Mouse (Mus musculus) hindbrain, embryonic 13.5 days (tissue): ENCODE measurements around the gene Olfr484. TPM values are rescaled to one million over a fixed set of nuclear protein-coding genes. Genes with fewer than 3 reads are reported as not detected.
"Not testable (repeated sequence)": the region's sequence is repeated elsewhere in the genome, so short reads cannot be mapped to it uniquely, and the experiment has no call there.

Source experiments
- ATAC-seq: fragments of 200-750 bp; cut with Nextera tagmentation; 2 replicates; pipeline ENCODE4 v1.8.0; 2017; ENCODE audit warnings: moderate TSS enrichment; ENCODE audit not compliant: low FRiP score
- H3K27ac ChIP-seq: fragments of 300-500 bp; sonication (generic); 2 replicates; pipeline ENCODE4 v1.5.1; 2015; ENCODE audit warnings: inconsistent platforms, mild to moderate bottlenecking, moderate library complexity
- H3K27me3 ChIP-seq: fragments of 300-500 bp; sonication (generic); 2 replicates; pipeline ENCODE4 v1.6.1; 2015; ENCODE audit warnings: mild to moderate bottlenecking, inconsistent platforms
- H3K36me3 ChIP-seq: fragments of 300-500 bp; sonication (generic); 2 replicates; pipeline ENCODE4 v1.6.1; 2015; ENCODE audit warnings: mild to moderate bottlenecking, inconsistent platforms
- H3K4me1 ChIP-seq: fragments of 300-500 bp; sonication (generic); replicated peaks from 2 replicates; pipeline ENCODE4 v1.6.1; 2015; ENCODE audit warnings: inconsistent platforms
- H3K4me2 ChIP-seq: fragments of 300-500 bp; sonication (generic); 2 replicates; pipeline ENCODE4 v1.6.1; 2015; ENCODE audit warnings: inconsistent platforms, mild to moderate bottlenecking, moderate library complexity
- H3K4me3 ChIP-seq: fragments of 300-500 bp; sonication (generic); 2 replicates; pipeline ENCODE4 v1.5.1; 2015; ENCODE audit warnings: mild to moderate bottlenecking, inconsistent platforms
- H3K9ac ChIP-seq: fragments of 300-500 bp; sonication (generic); 2 replicates; pipeline ENCODE4 v1.6.1; 2015; ENCODE audit warnings: mild to moderate bottlenecking, inconsistent platforms
- H3K9me3 ChIP-seq: fragments of 300-500 bp; sonication (generic); 2 replicates; pipeline ENCODE4 v1.6.1; 2016; ENCODE audit warnings: inconsistent platforms
- WGBS: fragments of 180-500 bp; shearing (Covaris S2); methylation state at CpG from one replicate; pipeline ENCODE4 v1.1.7; 2015; 5-methylcytosine and 5-hydroxymethylcytosine counted together
- polyA plus RNA-seq: library from polyadenylated mRNA; unstranded; fragments of >200 nt; fragmentation: Nextera tagmentation; extraction: Ambion mirVana; gene quantifications from 2 replicates; pipeline ENCODE4 v1.2.1, GENCODE M21; 2015

Gene Olfr484
- polyA plus RNA-seq: not detected in 2 replicates

DNA sequence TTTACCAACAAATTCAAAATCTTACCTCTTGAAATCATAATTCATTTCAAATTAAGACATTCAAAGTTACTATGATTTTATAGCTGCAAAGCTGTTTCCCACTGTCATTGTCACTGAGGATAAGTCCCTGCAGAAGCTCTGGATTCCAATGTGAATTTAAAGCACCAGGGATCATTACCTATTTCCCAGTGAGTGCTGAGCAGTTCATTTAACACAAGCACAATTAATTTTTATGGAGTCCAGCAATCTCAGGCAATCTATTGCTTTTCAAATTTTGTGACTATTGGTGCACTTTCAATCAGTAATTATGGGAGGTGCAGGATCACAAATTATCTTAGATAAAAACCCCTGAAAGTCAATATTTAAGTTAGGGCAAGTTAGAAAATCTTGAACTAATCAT lies at the start of gene Olfr484:
Gene Olfr484, minus strand, starts transcription at position 101 of the 400 bp plus-strand sequence.
- no peaks in the 10 kb centered on the region for H3K4me1 ChIP-seq
- no peaks in the 10 kb centered on the region for H3K9me3 ChIP-seq
- no peaks in the 10 kb centered on the region for H3K27me3 ChIP-seq
- H3K27ac ChIP-seq: no peak within 1 kb of the TSS
- no peak for ATAC-seq
- no peak within 1 kb of the TSS for H3K4me3 ChIP-seq
- no peak within 1 kb of the TSS for H3K9ac ChIP-seq
- H3K4me2 ChIP-seq: no peak within 1 kb of the TSS
- no peaks in the 10 kb centered on the region for H3K36me3 ChIP-seq

DNA sequence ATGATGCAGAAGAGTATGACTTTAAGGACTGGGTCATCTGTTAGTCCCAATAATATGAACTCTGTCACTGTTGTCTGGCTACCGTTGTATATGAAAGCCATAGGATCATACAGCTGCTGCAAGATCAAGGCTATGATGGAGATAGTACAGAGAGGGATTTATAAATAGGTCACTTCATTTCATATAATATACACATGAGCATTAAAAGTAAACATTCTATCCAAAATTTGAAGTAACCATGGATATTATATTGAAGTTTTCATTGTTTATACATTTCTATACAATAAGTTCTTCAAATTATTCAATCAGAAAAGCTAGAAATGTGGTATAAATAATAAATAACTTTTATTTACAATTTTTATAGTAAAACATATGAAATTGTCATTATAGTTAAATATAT lies 45.4 kb upstream of the Olfr484 start, which contains the start of gene Olfr486:
Gene Olfr486, minus strand, starts transcription at position 101 of the 400 bp plus-strand sequence.
- H3K36me3 ChIP-seq, H3K27ac ChIP-seq, ATAC-seq, H3K9ac ChIP-seq, H3K4me2 ChIP-seq, H3K27me3 ChIP-seq, H3K4me1 ChIP-seq, H3K9me3 ChIP-seq, H3K4me3 ChIP-seq: not testable (repeated sequence)
- WGBS: 97% methylated on average over 1 of the region's 1 CpGs

DNA sequence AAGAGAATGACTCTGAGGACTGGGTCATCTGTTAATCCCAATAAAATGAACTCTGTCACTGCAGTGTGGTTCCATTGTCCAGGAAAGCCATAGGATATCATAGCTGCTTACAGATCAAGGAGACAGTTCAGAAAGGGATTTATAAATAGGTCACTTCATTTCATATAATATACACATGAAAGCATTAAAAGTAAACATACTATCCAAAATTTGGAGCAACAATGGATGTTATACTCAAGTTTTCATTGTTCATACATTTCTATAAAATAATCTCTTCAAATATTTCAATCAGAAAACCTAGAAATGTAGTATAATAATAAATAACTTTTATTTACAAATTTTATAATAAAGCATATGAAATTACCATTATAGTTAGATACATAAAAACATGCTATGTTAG lies 32.5 kb upstream of the Olfr484 start, which contains the start of gene Olfr485:
Gene Olfr485, minus strand, starts transcription at position 101 of the 400 bp plus-strand sequence.
- H3K4me1 ChIP-seq: no peaks in the 10 kb centered on the region
- H3K36me3 ChIP-seq: no peaks in the 10 kb centered on the region
- no peak within 1 kb of the TSS for H3K4me3 ChIP-seq
- no peak for ATAC-seq
- no peaks in the 10 kb centered on the region for H3K9me3 ChIP-seq
- no peak within 1 kb of the TSS for H3K9ac ChIP-seq
- no peaks in the 10 kb centered on the region for H3K27me3 ChIP-seq
- no peak within 1 kb of the TSS for H3K27ac ChIP-seq
- H3K4me2 ChIP-seq: no peak within 1 kb of the TSS

DNA sequence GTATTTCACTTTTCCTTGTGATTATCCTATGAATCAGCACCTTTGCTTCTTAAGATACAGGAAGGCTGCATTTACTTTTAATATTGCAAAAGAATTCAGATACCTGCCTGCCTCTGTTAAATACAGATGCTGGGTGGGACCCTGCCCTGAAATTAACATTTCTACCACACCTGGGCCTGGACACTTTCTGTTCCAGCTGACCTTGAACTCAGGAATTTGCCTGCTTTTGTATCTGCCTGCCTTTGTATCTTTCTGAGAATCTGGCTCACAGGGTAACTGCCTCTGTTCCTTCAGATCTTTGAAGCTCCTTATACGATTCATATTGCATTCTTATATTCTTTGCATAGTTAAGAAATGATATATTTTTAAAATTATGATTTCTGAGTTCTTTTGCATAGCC lies 5.8 kb downstream of the Olfr484 start:
- no peak for ATAC-seq
- H3K4me2 ChIP-seq: no peak overlapping the region
- 79% methylated on average over 1 of the region's 1 CpGs for WGBS

DNA sequence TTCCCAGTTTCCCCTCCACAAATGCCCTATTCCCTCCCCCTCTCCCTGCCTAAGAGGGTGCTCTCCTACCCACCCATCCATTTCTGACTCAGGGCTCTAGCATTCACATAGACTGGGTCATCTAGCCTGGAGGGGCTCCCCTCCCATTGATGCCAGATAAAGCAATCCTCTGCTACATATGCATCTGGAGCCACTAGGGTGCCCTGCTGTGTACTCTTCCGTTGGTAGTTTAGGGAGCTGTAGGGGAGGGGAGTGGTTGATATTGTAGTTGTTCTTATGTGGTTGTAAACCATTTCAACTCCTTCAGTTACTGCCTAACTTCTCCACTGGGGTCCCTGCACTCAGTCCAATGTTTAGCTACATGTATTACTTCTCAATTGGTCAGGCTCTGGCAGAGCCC lies 6.6 kb downstream of the Olfr484 start:
- no peak overlapping the region for H3K4me2 ChIP-seq
- H3K27me3 ChIP-seq: no peaks in the 10 kb centered on the region

More for the DNA sequence above, 5.8 kb downstream of the Olfr484 start:
- no peak overlapping the region for H3K4me3 ChIP-seq
- no peaks in the 10 kb centered on the region for H3K27me3 ChIP-seq
- H3K36me3 ChIP-seq: no peaks in the 10 kb centered on the region
- H3K9me3 ChIP-seq: no peaks in the 10 kb centered on the region
- H3K27ac ChIP-seq: no peak overlapping the region
- no peaks in the 10 kb centered on the region for H3K4me1 ChIP-seq
- H3K9ac ChIP-seq: no peak overlapping the region

DNA sequence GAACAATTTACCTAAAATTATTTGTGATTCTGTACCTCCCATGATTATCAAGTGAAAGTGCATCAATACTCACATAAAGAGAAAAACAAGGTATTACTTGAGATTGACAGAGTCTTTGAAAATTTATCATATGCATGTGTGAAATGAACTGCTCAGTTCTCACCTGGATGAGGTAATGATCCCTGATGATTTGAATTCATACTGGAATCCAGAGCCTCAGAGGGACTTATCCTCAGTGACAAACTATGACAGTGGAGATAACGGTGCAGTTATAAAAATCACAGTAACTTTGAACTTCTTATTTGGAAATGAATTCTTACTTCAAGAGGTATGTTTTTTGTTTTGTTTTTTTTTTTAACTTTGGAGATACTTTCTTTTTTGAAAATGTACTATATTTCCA lies 26.7 kb downstream of the Olfr484 start, which contains the start of gene Olfr483:
Gene Olfr483, plus strand, starts transcription at position 301 of the 400 bp plus-strand sequence.
- no peaks in the 10 kb centered on the region for H3K36me3 ChIP-seq
- H3K27ac ChIP-seq: no peak within 1 kb of the TSS
- no peak within 1 kb of the TSS for H3K4me2 ChIP-seq
- no peak for ATAC-seq
- H3K4me1 ChIP-seq: no peaks in the 10 kb centered on the region
- 87% methylated on average over 1 of the region's 1 CpGs for WGBS
- no peak within 1 kb of the TSS for H3K4me3 ChIP-seq
- H3K9me3 ChIP-seq: no peaks in the 10 kb centered on the region
- H3K27me3 ChIP-seq: no peaks in the 10 kb centered on the region
- H3K9ac ChIP-seq: no peak within 1 kb of the TSS

More for the DNA sequence above, 6.6 kb downstream of the Olfr484 start:
- Histone ChIP-seq H3K27ac (no peak overlapping the region), H3K36me3 (no peaks in the 10 kb centered on the region), H3K4me3 (no peak overlapping the region), H3K9me3 (no peaks in the 10 kb centered on the region), H3K4me1 (no peaks in the 10 kb centered on the region), H3K9ac (no peak overlapping the region)
- WGBS: 10% methylated on average over 1 of the region's 1 CpGs
- ATAC-seq: no peak

DNA sequence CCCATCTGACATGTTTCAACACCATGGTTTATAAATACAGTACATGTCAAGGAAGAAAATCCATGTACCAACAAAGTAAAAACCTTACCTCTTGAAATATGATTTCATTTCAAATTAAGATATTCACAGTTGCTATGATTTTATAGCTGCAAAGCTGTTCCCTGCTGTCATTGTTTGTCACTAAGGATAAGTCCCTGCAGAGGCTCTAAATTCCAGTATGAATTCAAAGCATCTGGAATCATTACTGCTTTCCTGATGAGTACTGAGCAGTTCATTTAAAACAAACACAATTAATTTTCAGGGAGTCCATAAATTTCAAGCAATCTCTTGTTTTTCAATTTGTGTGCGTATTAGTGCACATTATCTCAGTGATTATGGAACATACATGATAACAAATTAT lies 29.8 kb downstream of the Olfr484 start, which contains the start of gene Olfr482:
Gene Olfr482, minus strand, starts transcription at position 101 of the 400 bp plus-strand sequence.
- ATAC-seq: no peak
- H3K4me3 ChIP-seq: no peak within 1 kb of the TSS
- H3K27ac ChIP-seq: no peak within 1 kb of the TSS
- H3K4me1 ChIP-seq: no peaks in the 10 kb centered on the region
- 84% methylated on average over 1 of the region's 1 CpGs for WGBS
- H3K27me3 ChIP-seq: no peaks in the 10 kb centered on the region
- no peak within 1 kb of the TSS for H3K9ac ChIP-seq
- no peaks in the 10 kb centered on the region for H3K36me3 ChIP-seq
- H3K4me2 ChIP-seq: no peak within 1 kb of the TSS
- H3K9me3 ChIP-seq: no peaks in the 10 kb centered on the region

DNA sequence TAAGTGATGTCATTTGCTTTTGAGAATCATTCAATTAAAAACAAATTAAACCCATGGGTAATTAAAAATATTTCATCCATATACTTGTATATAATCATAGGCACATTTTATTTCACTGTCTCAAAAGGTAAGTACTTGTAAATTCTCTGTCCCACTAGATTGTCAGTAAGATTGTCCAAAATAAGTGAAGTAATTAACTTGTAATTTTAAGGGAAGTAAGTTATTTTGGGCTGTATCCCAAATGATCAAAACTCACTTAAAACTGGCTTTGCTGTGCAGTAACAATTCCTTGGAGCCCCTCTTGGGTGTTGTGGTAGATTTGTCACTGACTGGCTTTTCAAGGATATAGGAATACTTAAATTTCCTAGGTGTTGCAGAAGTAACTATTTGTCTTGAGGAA lies 47.7 kb downstream of the Olfr484 start, which contains the start of gene Olfr481:
Gene Olfr481, plus strand, starts transcription at position 301 of the 400 bp plus-strand sequence.
- Histone ChIP-seq H3K4me1 (no peaks in the 10 kb centered on the region), H3K9me3 (no peaks in the 10 kb centered on the region), H3K27me3 (no peaks in the 10 kb centered on the region), H3K4me2 (no peak within 1 kb of the TSS), H3K36me3 (no peaks in the 10 kb centered on the region), H3K27ac (no peak within 1 kb of the TSS), H3K9ac (no peak within 1 kb of the TSS), H3K4me3 (no peak within 1 kb of the TSS)
- ATAC-seq: no peak

Other genes starting within 250 kb of the Olfr484 start
- not detected in 2 replicates for gene Olfr472, start 229.5 kb downstream of the Olfr484 start, polyA plus RNA-seq
- gene Olfr473, start 197.0 kb downstream of the Olfr484 start, polyA plus RNA-seq: not detected in 2 replicates
- gene Olfr474, start 172.8 kb downstream of the Olfr484 start, polyA plus RNA-seq: not detected in 2 replicates
- not detected in 2 replicates for gene Olfr476, start 162.6 kb downstream of the Olfr484 start, polyA plus RNA-seq
- not detected in 2 replicates for gene Olfr477, start 140.8 kb downstream of the Olfr484 start, polyA plus RNA-seq
- not detected in 2 replicates for gene Olfr478, start 93.5 kb downstream of the Olfr484 start, polyA plus RNA-seq
- gene Olfr479, start 76.8 kb downstream of the Olfr484 start, polyA plus RNA-seq: not detected in 2 replicates
- gene Olfr480, start 60.1 kb downstream of the Olfr484 start, polyA plus RNA-seq: not detected in 2 replicates
- gene Olfr481, start 47.6 kb downstream of the Olfr484 start, polyA plus RNA-seq: not detected in 2 replicates
- not detected in 2 replicates for gene Olfr482, start 29.9 kb downstream of the Olfr484 start, polyA plus RNA-seq
- not detected in 2 replicates for gene Olfr483, start 26.6 kb downstream of the Olfr484 start, polyA plus RNA-seq
- not detected in 2 replicates for gene Olfr485, start 32.4 kb upstream of the Olfr484 start, polyA plus RNA-seq
- gene Olfr486, start 45.3 kb upstream of the Olfr484 start, polyA plus RNA-seq: not detected in 2 replicates
- not detected in 2 replicates for gene Olfr487, start 87.2 kb upstream of the Olfr484 start, polyA plus RNA-seq
- not detected in 2 replicates for gene Olfr488, start 130.9 kb upstream of the Olfr484 start, polyA plus RNA-seq
- gene Olfr490, start 161.5 kb upstream of the Olfr484 start, polyA plus RNA-seq: not detected in 2 replicates
- gene Olfr491, start 186.0 kb upstream of the Olfr484 start, polyA plus RNA-seq: not detected in 2 replicates
- gene Olfr492, start 196.2 kb upstream of the Olfr484 start, polyA plus RNA-seq: not detected in 2 replicates
- not detected in 2 replicates for gene Olfr493, start 219.5 kb upstream of the Olfr484 start, polyA plus RNA-seq
- gene Olfr494, start 237.9 kb upstream of the Olfr484 start, polyA plus RNA-seq: not detected in 2 replicates